Mouse (Mus musculus) urinary bladder, adult 2 months (tissue): ENCODE measurements around the gene Scnn1b. TPM values are rescaled to one million over a fixed set of nuclear protein-coding genes. Genes with fewer than 3 reads are reported as not detected.

Source experiments
- DNase-seq: peaks from one replicate; pipeline ENCODE4 v3.0.0; 2022; ENCODE audit warnings: low spot score
- polyA plus RNA-seq: library from polyadenylated mRNA; depleted of rRNA; stranded (reverse); fragments of >200 nt; gene quantifications from 2 replicates; pipeline ENCODE4 v1.2.3, GENCODE M21; 2012; rRNA removed

Scnn1b gene
- polyA plus RNA-seq, 1 experiment = 16.5 TPM

DNA sequence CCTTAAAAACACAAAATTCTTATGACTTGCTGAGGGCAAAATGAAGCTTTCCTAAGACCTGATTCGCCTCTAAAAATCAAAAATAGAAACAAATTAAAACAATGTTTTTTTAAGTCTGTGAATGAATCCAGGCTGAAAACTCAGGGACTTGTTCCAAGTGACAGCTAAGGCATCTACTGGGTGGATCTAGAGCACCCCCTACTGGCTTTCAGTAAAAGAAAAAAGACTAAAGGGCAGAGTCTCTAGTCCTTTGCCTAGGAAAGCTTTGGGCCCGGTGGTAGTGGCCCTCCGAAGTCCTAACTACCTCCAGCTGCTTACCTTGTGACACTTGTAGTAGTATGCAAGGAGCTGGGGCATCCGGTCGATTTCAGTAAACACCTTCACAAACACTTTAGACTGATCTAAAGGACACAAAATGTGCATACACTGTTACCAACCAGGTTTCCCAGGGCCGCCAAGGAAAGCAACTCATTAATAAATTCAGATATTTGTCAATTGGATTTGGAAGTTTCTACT, 99.1 kb downstream of the Scnn1b start:
- no peak for DNase-seq

DNA sequence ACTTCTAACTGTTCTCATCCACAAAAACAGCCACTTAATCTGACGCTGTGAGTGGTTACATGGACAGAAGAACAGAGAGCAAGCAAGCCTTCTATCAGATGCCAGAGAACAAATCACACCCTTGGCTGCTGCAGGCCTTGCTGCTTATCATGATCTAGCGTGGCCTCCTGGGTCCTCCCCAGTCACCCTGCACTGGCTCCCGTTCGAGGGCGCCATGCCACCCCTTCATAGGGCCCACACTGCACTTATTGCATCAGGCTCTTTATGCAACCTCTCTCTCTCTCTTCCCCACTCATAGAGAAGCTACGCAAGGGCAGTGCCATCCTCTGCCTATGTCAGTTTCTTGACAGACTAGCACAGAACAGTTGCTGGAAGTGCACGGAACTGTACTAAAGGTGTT, 101.3 kb downstream of the Scnn1b start:
- DNase-seq = no peak

Other genes starting within 250 kb of the Scnn1b start
- 6.5 and 6.8 TPM in 2 replicates for gene Usp31, start 157.8 kb upstream of the Scnn1b start, polyA plus RNA-seq
- gene Scnn1g, start 130.6 kb upstream of the Scnn1b start, polyA plus RNA-seq = 33.9 and 35.3 TPM in 2 replicates
- 21.8 and 23.7 TPM in 2 replicates for gene Cog7, start 116.7 kb downstream of the Scnn1b start, polyA plus RNA-seq
- 62.1 and 62.7 TPM in 2 replicates for gene Gga2, start 156.2 kb downstream of the Scnn1b start, polyA plus RNA-seq
- 25.0 and 29.8 TPM in 2 replicates for gene Ubfd1, start 202.1 kb downstream of the Scnn1b start, polyA plus RNA-seq
- 9.6 and 10.8 TPM in 2 replicates for gene Ears2, start 202.2 kb downstream of the Scnn1b start, polyA plus RNA-seq
- gene Ndufab1, start 236.8 kb downstream of the Scnn1b start, polyA plus RNA-seq = 139 and 155 TPM in 2 replicates